Mouse (Mus musculus): Measurements from ENCODE around the gene Ints7. TPM values are rescaled to one million over a fixed set of nuclear protein-coding genes. Genes with fewer than 3 reads are reported as not detected.

The Ints7 gene
- total RNA-seq, 2 experiments from 2014 or later: 12.4 to 13.2 TPM

- intact Hi-C loops (cut with DNase I): no loop called here
- no peak for DNase-seq (ENCODE audit: low spot score)
Observed at GRCm38 (mm10) chr1:191625620-191626019, 50.2 kb downstream of the Ints7 start.

- DNase-seq (ENCODE audit: low spot score): no peak
- intact Hi-C loops (cut with DNase I): no loop called here
Observed at GRCm38 (mm10) chr1:191628457-191629169, 53.2 kb downstream of the Ints7 start.

- no peak for DNase-seq (ENCODE audit: low spot score)
- intact Hi-C loops (cut with DNase I): no loop called here
Observed at GRCm38 (mm10) chr1:191629170-191629636, 53.8 kb downstream of the Ints7 start.

GRCm38 (mm10) chr1:191632511-191633095, 57.2 kb downstream of the Ints7 start:
- DNase-seq (ENCODE audit: low spot score): no peak
- intact Hi-C loops (cut with DNase I): no loop called here

- intact Hi-C loops (cut with DNase I): no loop called here
Observed at GRCm38 (mm10) chr1:191634116-191634515, 58.7 kb downstream of the Ints7 start.

GRCm38 (mm10) chr1:191638404-191638803, 63.0 kb downstream of the Ints7 start:
- intact Hi-C loops (cut with DNase I): no loop called here

More at GRCm38 (mm10) chr1:191634116-191634515, 58.7 kb downstream of the Ints7 start:
- DNase-seq (ENCODE audit: low spot score): no peak

GRCm38 (mm10) chr1:191639200-191639807, 63.9 kb downstream of the Ints7 start:
- no peak for DNase-seq (ENCODE audit: low spot score)

More at GRCm38 (mm10) chr1:191638404-191638803, 63.0 kb downstream of the Ints7 start:
- no peak for DNase-seq (ENCODE audit: low spot score)

GRCm38 (mm10) chr1:191640146-191640545, 64.7 kb downstream of the Ints7 start:
- DNase-seq (ENCODE audit: low spot score): no peak
- intact Hi-C loops (cut with DNase I): no loop called here

More at GRCm38 (mm10) chr1:191639200-191639807, 63.9 kb downstream of the Ints7 start:
- intact Hi-C loops (cut with DNase I): no loop called here

GRCm38 (mm10) chr1:191640848-191641247, 65.4 kb downstream of the Ints7 start:
- DNase-seq (ENCODE audit: low spot score): no peak
- intact Hi-C loops (cut with DNase I): no loop called here

- intact Hi-C loops (cut with DNase I): no loop called here
- no peak for DNase-seq (ENCODE audit: low spot score)
Observed at GRCm38 (mm10) chr1:191641438-191641837, 66.0 kb downstream of the Ints7 start.

GRCm38 (mm10) chr1:191642903-191643302, 67.5 kb downstream of the Ints7 start:
- no peak for DNase-seq (ENCODE audit: low spot score)
- intact Hi-C loops (cut with DNase I): no loop called here

GRCm38 (mm10) chr1:191645921-191646320, 70.5 kb downstream of the Ints7 start:
- DNase-seq (ENCODE audit: low spot score): no peak
- intact Hi-C loops (cut with DNase I): no loop called here

GRCm38 (mm10) chr1:191647590-191647989, 72.2 kb downstream of the Ints7 start:
- intact Hi-C loops (cut with DNase I): no loop called here
- no peak for DNase-seq (ENCODE audit: low spot score)

- intact Hi-C loops (cut with DNase I): no loop called here
- DNase-seq (ENCODE audit: low spot score): no peak
Observed at GRCm38 (mm10) chr1:191659441-191659840, 84.0 kb downstream of the Ints7 start.

- no peak for DNase-seq (ENCODE audit: low spot score)
- intact Hi-C loops (cut with DNase I): no loop called here
Observed at GRCm38 (mm10) chr1:191661019-191661796, 85.8 kb downstream of the Ints7 start.

GRCm38 (mm10) chr1:191662178-191662898, 86.9 kb downstream of the Ints7 start:
- intact Hi-C loops (cut with DNase I): no loop called here
- peak; percentile 13 for DNase-seq (ENCODE audit: low spot score)

- no peak for DNase-seq (ENCODE audit: low spot score)
- intact Hi-C loops (cut with DNase I): no loop called here
Observed at GRCm38 (mm10) chr1:191662899-191663500, 87.6 kb downstream of the Ints7 start.

- no peak for DNase-seq (ENCODE audit: low spot score)
- intact Hi-C loops (cut with DNase I): no loop called here
Observed at GRCm38 (mm10) chr1:191663603-191664002, 88.2 kb downstream of the Ints7 start.

- no peak for DNase-seq (ENCODE audit: low spot score)
- intact Hi-C loops (cut with DNase I): no loop called here
Observed at GRCm38 (mm10) chr1:191666351-191666750, 90.9 kb downstream of the Ints7 start.
